Mouse (Mus musculus): ENCODE measurements around the gene Idua. TPM values are rescaled to one million over a fixed set of nuclear protein-coding genes. Genes with fewer than 3 reads are reported as not detected.

Gene Idua
- polyA plus RNA-seq, 1 experiment, result 0.06 TPM

- Histone ChIP-seq H3K27me3 (ENCODE audit: control insufficient read depth) (no peaks in the 10 kb centered on the region), H3K4me3 (replicated peaks) (no peak overlapping the region), H3K36me3 (ENCODE audit: control insufficient read depth) (peaks cover 95% of the 10 kb centered on the region), H3K9me3 (ENCODE audit: control insufficient read depth, low read length) (no peaks in the 10 kb centered on the region), H3K4me1 (ENCODE audit: control insufficient read depth) (peaks cover 11% of the 10 kb centered on the region)
- TF ChIP-seq GATA1 (IDR thresholded peaks at IDR 0.05; ENCODE audit: low read length), result no peak
- no peak for TF ChIP-seq TAL1 (IDR thresholded peaks at IDR 0.05; ENCODE audit: low read length)
Observed at GRCm38 (mm10) chr5:108651823-108652222, 8.3 kb upstream of the Idua start.

DNA sequence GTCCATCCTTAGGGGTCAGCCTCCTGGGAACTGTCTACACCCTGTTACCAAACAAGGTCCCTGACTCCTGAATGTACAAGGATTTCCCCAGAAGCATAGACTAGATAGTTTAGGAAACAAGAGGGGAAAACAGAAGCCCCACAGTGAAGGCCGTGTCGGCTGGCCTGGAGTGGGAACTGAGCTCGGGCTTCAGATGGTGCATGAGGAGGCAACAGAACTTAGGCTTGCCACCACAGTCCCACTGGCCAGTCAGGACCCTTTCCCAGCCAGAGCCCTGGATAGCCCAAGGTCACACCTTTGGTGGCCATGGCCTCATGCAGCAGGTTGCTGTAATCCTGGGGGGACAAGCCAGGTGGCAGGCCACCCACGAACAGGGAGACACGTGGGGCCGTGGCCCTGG lies 6.8 kb upstream of the Idua start:
- TF ChIP-seq GATA1 (IDR thresholded peaks at IDR 0.05; ENCODE audit: low read length), result no peak
- TF ChIP-seq TAL1 (IDR thresholded peaks at IDR 0.05; ENCODE audit: low read length), result no peak
- H3K27me3 ChIP-seq (ENCODE audit: control insufficient read depth), result no peaks in the 10 kb centered on the region
- H3K9me3 ChIP-seq (ENCODE audit: control insufficient read depth, low read length), result no peaks in the 10 kb centered on the region
- no peak overlapping the region for H3K4me3 ChIP-seq (replicated peaks)
- peaks cover 12% of the 10 kb centered on the region for H3K4me1 ChIP-seq (ENCODE audit: control insufficient read depth)
- peaks cover 94% of the 10 kb centered on the region for H3K36me3 ChIP-seq (ENCODE audit: control insufficient read depth)

DNA sequence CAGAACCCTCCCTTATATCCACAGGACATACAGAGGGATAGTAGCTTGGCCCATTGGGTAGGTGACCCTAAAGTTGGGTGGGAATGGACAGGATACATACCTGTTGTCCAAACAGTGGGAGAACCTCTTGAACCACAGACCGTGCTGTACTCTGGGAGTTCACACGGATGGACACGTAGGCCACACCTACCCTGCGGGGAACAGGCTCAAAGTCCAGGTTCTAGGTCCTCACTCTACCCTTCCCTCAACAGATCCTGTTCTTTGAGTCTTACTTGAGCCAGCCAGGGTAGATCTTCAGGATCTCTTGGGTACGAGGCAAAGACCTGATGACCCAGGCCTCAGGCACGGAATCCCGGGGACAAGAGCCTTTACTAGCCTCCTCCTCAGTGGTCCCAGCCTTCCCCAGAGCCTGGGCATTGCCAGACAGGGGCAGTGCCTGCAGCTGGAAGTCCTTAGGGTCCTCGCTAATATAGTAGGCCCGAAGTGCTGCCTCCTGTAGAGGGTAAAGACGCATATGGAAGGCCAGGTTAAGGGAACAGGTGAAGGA lies 5.6 kb upstream of the Idua start:
- no peak for TF ChIP-seq GATA1 (IDR thresholded peaks at IDR 0.05; ENCODE audit: low read length)
- TF ChIP-seq TAL1 (IDR thresholded peaks at IDR 0.05; ENCODE audit: low read length), result no peak
- no peaks in the 10 kb centered on the region for H3K9me3 ChIP-seq (ENCODE audit: control insufficient read depth, low read length)
- H3K4me1 ChIP-seq (ENCODE audit: control insufficient read depth), result peaks cover 22% of the 10 kb centered on the region
- peaks cover 84% of the 10 kb centered on the region for H3K36me3 ChIP-seq (ENCODE audit: control insufficient read depth)
- H3K4me3 ChIP-seq (replicated peaks), result no peak overlapping the region
- H3K27me3 ChIP-seq (ENCODE audit: control insufficient read depth), result no peaks in the 10 kb centered on the region

- Histone ChIP-seq H3K27me3 (ENCODE audit: control insufficient read depth) (no peaks in the 10 kb centered on the region), H3K4me1 (ENCODE audit: control insufficient read depth) (peaks cover 31% of the 10 kb centered on the region), H3K9me3 (ENCODE audit: control insufficient read depth, low read length) (no peaks in the 10 kb centered on the region), H3K4me3 (replicated peaks) (no peak overlapping the region), H3K36me3 (ENCODE audit: control insufficient read depth) (peaks cover 76% of the 10 kb centered on the region)
- TF ChIP-seq TAL1 (IDR thresholded peaks at IDR 0.05; ENCODE audit: low read length) (no peak), GATA1 (IDR thresholded peaks at IDR 0.05; ENCODE audit: low read length) (no peak)
Observed at GRCm38 (mm10) chr5:108655381-108655780, 4.8 kb upstream of the Idua start.

GRCm38 (mm10) chr5:108655891-108656650 lies 4.1 kb upstream of the Idua start:
- Histone ChIP-seq H3K4me3 (replicated peaks) (no peak overlapping the region), H3K9me3 (ENCODE audit: control insufficient read depth, low read length) (no peaks in the 10 kb centered on the region), H3K27me3 (ENCODE audit: control insufficient read depth) (no peaks in the 10 kb centered on the region), H3K4me1 (ENCODE audit: control insufficient read depth) (peaks cover 34% of the 10 kb centered on the region), H3K36me3 (ENCODE audit: control insufficient read depth) (peaks cover 69% of the 10 kb centered on the region)
- TF ChIP-seq GATA1 (IDR thresholded peaks at IDR 0.05; ENCODE audit: low read length) (no peak), TAL1 (IDR thresholded peaks at IDR 0.05; ENCODE audit: low read length) (no peak)

DNA sequence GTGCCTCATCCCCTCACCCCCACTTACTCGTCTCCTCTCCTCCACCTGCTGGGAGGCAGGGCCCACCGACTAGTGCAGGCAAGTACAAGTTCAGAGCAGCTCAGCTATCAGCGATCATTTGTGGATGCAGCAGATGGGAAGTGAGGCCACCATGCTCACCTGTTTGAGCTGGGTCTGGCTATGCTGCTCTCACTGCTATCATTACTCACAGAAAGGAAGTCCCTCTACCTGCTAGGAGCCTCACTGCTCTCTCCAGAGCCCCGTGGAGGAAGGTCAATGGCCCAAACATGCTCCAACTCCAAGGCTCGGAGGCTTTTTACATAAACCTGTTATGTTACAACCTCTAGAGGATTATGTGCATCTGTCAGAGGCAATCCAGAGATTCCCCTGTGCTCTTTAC lies 2.7 kb upstream of the Idua start:
- Histone ChIP-seq H3K4me3 (replicated peaks) (no peak overlapping the region), H3K9me3 (ENCODE audit: control insufficient read depth, low read length) (no peaks in the 10 kb centered on the region), H3K27me3 (ENCODE audit: control insufficient read depth) (no peaks in the 10 kb centered on the region), H3K36me3 (ENCODE audit: control insufficient read depth) (peaks cover 58% of the 10 kb centered on the region), H3K4me1 (ENCODE audit: control insufficient read depth) (peaks cover 36% of the 10 kb centered on the region)
- TF ChIP-seq GATA1 (IDR thresholded peaks at IDR 0.05; ENCODE audit: low read length) (no peak), TAL1 (IDR thresholded peaks at IDR 0.05; ENCODE audit: low read length) (no peak)

DNA sequence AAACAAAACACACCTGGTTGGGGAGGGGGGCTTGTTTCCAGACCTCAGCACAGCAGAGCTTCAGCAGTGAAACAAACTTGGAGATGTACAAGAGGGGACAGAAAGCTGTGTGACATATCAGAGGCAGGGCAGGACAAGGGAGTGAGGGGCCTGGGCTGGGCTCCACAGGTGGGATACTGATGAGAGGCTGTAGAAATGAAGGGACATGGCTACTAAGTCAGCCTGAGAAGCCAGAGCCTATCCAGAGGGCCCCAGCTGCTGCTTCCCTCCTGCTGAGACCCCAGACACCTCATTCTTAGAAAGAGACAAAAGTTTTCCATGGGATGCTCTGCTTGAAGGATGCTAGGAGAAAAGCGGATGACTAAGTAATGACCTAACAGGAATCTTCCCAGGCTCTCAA lies 1.5 kb upstream of the Idua start:
- peaks cover 36% of the 10 kb centered on the region for H3K4me1 ChIP-seq (ENCODE audit: control insufficient read depth)
- no peak overlapping the region for H3K4me3 ChIP-seq (replicated peaks)
- peaks cover 46% of the 10 kb centered on the region for H3K36me3 ChIP-seq (ENCODE audit: control insufficient read depth)
- no peaks in the 10 kb centered on the region for H3K9me3 ChIP-seq (ENCODE audit: control insufficient read depth, low read length)
- H3K27me3 ChIP-seq (ENCODE audit: control insufficient read depth), result no peaks in the 10 kb centered on the region
- TF ChIP-seq TAL1 (IDR thresholded peaks at IDR 0.05; ENCODE audit: low read length) (no peak), GATA1 (IDR thresholded peaks at IDR 0.05; ENCODE audit: low read length) (no peak)

DNA sequence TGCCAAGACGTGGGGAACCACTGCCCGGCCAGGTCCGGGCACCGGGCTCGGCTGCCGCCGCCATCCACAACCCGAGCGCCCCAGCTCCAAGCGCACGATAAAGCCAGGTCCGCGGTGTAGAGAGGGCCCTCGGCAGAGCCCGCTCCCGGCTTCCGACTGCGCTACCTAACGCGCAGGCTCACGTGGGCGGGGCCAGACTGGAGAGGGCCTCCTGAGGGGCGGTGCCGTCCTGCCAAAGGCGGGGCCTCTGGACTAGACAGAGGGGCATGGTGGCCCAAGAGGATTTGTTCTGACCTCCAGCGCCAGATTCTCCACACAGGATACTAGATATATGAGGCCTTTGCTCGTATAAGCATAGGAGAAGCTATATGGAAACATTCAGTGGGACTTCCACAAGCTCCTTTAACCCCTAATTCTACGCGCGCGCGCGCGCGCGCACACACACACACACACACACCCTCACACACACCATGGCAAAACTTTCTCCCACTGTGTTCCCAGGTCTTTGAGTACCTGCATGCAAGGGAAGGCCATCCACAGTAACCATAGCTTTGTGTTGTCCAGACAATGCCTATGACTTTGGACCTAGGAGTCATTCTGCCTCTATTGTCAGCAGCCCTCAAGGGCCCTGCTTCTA lies 619 bp downstream of the Idua start:
- Histone ChIP-seq H3K27me3 (ENCODE audit: control insufficient read depth) (no peaks in the 10 kb centered on the region), H3K9me3 (ENCODE audit: control insufficient read depth, low read length) (no peaks in the 10 kb centered on the region), H3K4me1 (ENCODE audit: control insufficient read depth) (peaks cover 36% of the 10 kb centered on the region), H3K4me3 (replicated peaks) (peak overlapping the region; percentile 84), H3K36me3 (ENCODE audit: control insufficient read depth) (peaks cover 25% of the 10 kb centered on the region)
- TF ChIP-seq GATA1 (IDR thresholded peaks at IDR 0.05; ENCODE audit: low read length) (no peak), TAL1 (IDR thresholded peaks at IDR 0.05; ENCODE audit: low read length) (no peak)

GRCm38 (mm10) chr5:108662772-108663171 lies 2.6 kb downstream of the Idua start:
- Histone ChIP-seq H3K9me3 (ENCODE audit: control insufficient read depth, low read length) (no peaks in the 10 kb centered on the region), H3K4me1 (ENCODE audit: control insufficient read depth) (peaks cover 32% of the 10 kb centered on the region), H3K36me3 (ENCODE audit: control insufficient read depth) (peaks cover 8% of the 10 kb centered on the region), H3K4me3 (replicated peaks) (no peak overlapping the region), H3K27me3 (ENCODE audit: control insufficient read depth) (no peaks in the 10 kb centered on the region)
- TF ChIP-seq TAL1 (IDR thresholded peaks at IDR 0.05; ENCODE audit: low read length) (no peak), GATA1 (IDR thresholded peaks at IDR 0.05; ENCODE audit: low read length) (no peak)
